Mouse (Mus musculus) gastrocnemius, adult 8-10 months (tissue): ENCODE measurements around the gene Ifna12. TPM values are rescaled to one million over a fixed set of nuclear protein-coding genes. Genes with fewer than 3 reads are reported as not detected.
"Not testable (repeated sequence)": the region's sequence is repeated elsewhere in the genome, so short reads cannot be mapped to it uniquely, and the experiment has no call there.

ENCODE experiments used
- DNase-seq, 2 experiments: peaks; one replicate each; pipeline ENCODE4 v3.0.0; 2022; ENCODE audit warnings: low spot score in 2 of 2
- total RNA-seq, 4 experiments: library from RNA; stranded (reverse); gene quantifications; 2 replicates each; pipeline ENCODE4 v1.2.4; 2022

The Ifna12 gene
- not detected for total RNA-seq

GRCm38 (mm10) chr4:88603276-88603675 is at the start of gene Ifna12:
TSS of gene Ifna12 (minus strand) at chr4:88603376.
- no peak for DNase-seq

- no peak for DNase-seq
Measured at GRCm38 (mm10) chr4:88644359-88644758, 41.2 kb upstream of the Ifna12 start, which contains the start of gene Ifna13. TSS of gene Ifna13 (minus strand) at chr4:88644459.

GRCm38 (mm10) chr4:88642526-88642925 is 39.4 kb upstream of the Ifna12 start:
- DNase-seq = no peak

GRCm38 (mm10) chr4:88641077-88641831 is 38.1 kb upstream of the Ifna12 start:
- DNase-seq = peak; percentile 65 to 70

- DNase-seq = no peak
Measured at GRCm38 (mm10) chr4:88640704-88641076, 37.5 kb upstream of the Ifna12 start.

GRCm38 (mm10) chr4:88634311-88634710 is 31.1 kb upstream of the Ifna12 start, which contains the start of gene C87499:
TSS of gene C87499 (minus strand) at chr4:88634411.
- no peak for DNase-seq

GRCm38 (mm10) chr4:88592285-88592684 is 10.9 kb downstream of the Ifna12 start, which contains the start of gene Ifna9:
TSS of gene Ifna9 (minus strand) at chr4:88592385.
- DNase-seq = no peak

- DNase-seq = no peak
Measured at GRCm38 (mm10) chr4:88571698-88572097, 31.5 kb downstream of the Ifna12 start, which contains the start of gene Ifna14. TSS of gene Ifna14 (minus strand) at chr4:88571798.

- no peak for DNase-seq
Measured at GRCm38 (mm10) chr4:88561791-88562190, 41.4 kb downstream of the Ifna12 start.

- not testable (repeated sequence) for DNase-seq
Measured at GRCm38 (mm10) chr4:88558145-88558544, 45.0 kb downstream of the Ifna12 start, which contains the start of gene Ifna15. TSS of gene Ifna15 (minus strand) at chr4:88558245.

Other genes with a start within 250 kb of the Ifna12 start
- gene Hacd4, start 164.4 kb downstream of the Ifna12 start, total RNA-seq = 1 to 10 TPM in 1 of 4 experiments, under 1 TPM in 3; 0.24 to 1.5 (median 0.87) TPM
- gene Ifnb1, start 80.6 kb downstream of the Ifna12 start, total RNA-seq = not detected
- not detected for gene Ifna15, start 45.1 kb downstream of the Ifna12 start, total RNA-seq
- not detected for gene Ifna14, start 31.6 kb downstream of the Ifna12 start, total RNA-seq
- not detected for gene Ifna9, start 11.0 kb downstream of the Ifna12 start, total RNA-seq
- gene C87499, start 31.0 kb upstream of the Ifna12 start, total RNA-seq = not detected
- gene Ifna13, start 41.1 kb upstream of the Ifna12 start, total RNA-seq = not detected
- not detected for gene Ifna16, start 73.5 kb upstream of the Ifna12 start, total RNA-seq
- not detected for gene Ifna2, start 80.5 kb upstream of the Ifna12 start, total RNA-seq
- gene Ifnab, start 88.0 kb upstream of the Ifna12 start, total RNA-seq = not detected
- under 1 TPM in 3 of 4 experiments, not detected in 1; 0.24 to 0.51 (median 0.38) TPM for gene Gm26566, start 118.4 kb upstream of the Ifna12 start, total RNA-seq
- 10 to 100 TPM; 54.5 to 64.5 (median 57.9) TPM for gene Klhl9, start 119.1 kb upstream of the Ifna12 start, total RNA-seq
- not detected for gene Gm13271, start 151.5 kb upstream of the Ifna12 start, total RNA-seq
- gene Gm13283, start 156.7 kb upstream of the Ifna12 start, total RNA-seq = not detected
- not detected for gene Gm13290, start 170.5 kb upstream of the Ifna12 start, total RNA-seq
- gene Gm13289, start 173.5 kb upstream of the Ifna12 start, total RNA-seq = not detected
- not detected for gene Gm13272, start 176.5 kb upstream of the Ifna12 start, total RNA-seq
- gene Ifnz, start 178.8 kb upstream of the Ifna12 start, total RNA-seq = not detected
- gene Gm13276, start 182.3 kb upstream of the Ifna12 start, total RNA-seq = not detected
- gene Gm13277, start 185.3 kb upstream of the Ifna12 start, total RNA-seq = not detected
- not detected for gene Gm13278, start 188.2 kb upstream of the Ifna12 start, total RNA-seq
- gene Gm13275, start 191.1 kb upstream of the Ifna12 start, total RNA-seq = not detected
- not detected for gene Gm13279, start 194.0 kb upstream of the Ifna12 start, total RNA-seq
- not detected for gene Gm13285, start 196.3 kb upstream of the Ifna12 start, total RNA-seq
- gene Gm13287, start 199.9 kb upstream of the Ifna12 start, total RNA-seq = not detected
- not detected for gene Gm13288, start 202.2 kb upstream of the Ifna12 start, total RNA-seq
- gene Ifna7, start 212.9 kb upstream of the Ifna12 start, total RNA-seq = not detected
- gene Ifna11, start 216.6 kb upstream of the Ifna12 start, total RNA-seq = not detected
- gene Ifna6, start 224.0 kb upstream of the Ifna12 start, total RNA-seq = not detected
- not detected for gene Ifna5, start 232.1 kb upstream of the Ifna12 start, total RNA-seq
- gene Ifna4, start 238.5 kb upstream of the Ifna12 start, total RNA-seq = not detected
- gene Ifna1, start 246.7 kb upstream of the Ifna12 start, total RNA-seq = not detected